Mouse (Mus musculus) limb, embryonic 11.5 days (tissue): ENCODE results near the gene Fam169a. TPM values are rescaled to one million over a fixed set of nuclear protein-coding genes. Genes with fewer than 3 reads are reported as not detected.
"Not testable (repeated sequence)": the region's sequence is repeated elsewhere in the genome, so short reads cannot be mapped to it uniquely, and the experiment has no call there.

Source experiments
- ATAC-seq: fragments of 200-750 bp; cut with Nextera tagmentation; 2 replicates; pipeline ENCODE4 v1.8.0; 2017; ENCODE audit warnings: low read depth; ENCODE audit not compliant: insufficient number of reproducible peaks, low FRiP score, low TSS enrichment
- DNase-seq: peaks from one replicate; pipeline ENCODE4 v3.0.0-alpha.2; 2015; ENCODE audit warnings: low spot score
- H3K27ac ChIP-seq: fragments of 300-500 bp; sonication (generic); replicated peaks from 2 replicates; pipeline ENCODE4 v1.5.1; 2014; ENCODE audit warnings: low read depth, mild to moderate bottlenecking, low read length
- H3K27me3 ChIP-seq: fragments of 300-500 bp; sonication (generic); 2 replicates; pipeline ENCODE4 v1.6.1; 2014; ENCODE audit warnings: mild to moderate bottlenecking, low read length, mixed read lengths; ENCODE audit not compliant: control insufficient read depth, insufficient read depth
- H3K36me3 ChIP-seq: fragments of 300-500 bp; sonication (generic); 2 replicates; pipeline ENCODE4 v1.6.1; 2014; ENCODE audit warnings: mild to moderate bottlenecking, low read length, moderate library complexity, mixed read lengths; ENCODE audit not compliant: control insufficient read depth, insufficient read depth
- H3K4me1 ChIP-seq: fragments of 300-500 bp; sonication (generic); 2 replicates; pipeline ENCODE4 v1.6.1; 2014; ENCODE audit warnings: low read length, mixed read lengths; ENCODE audit not compliant: control insufficient read depth, insufficient read depth
- H3K4me2 ChIP-seq: fragments of 300-500 bp; sonication (generic); 2 replicates; pipeline ENCODE4 v1.6.1; 2014; ENCODE audit warnings: low read depth, mild to moderate bottlenecking, moderate library complexity; ENCODE audit not compliant: severe bottlenecking
- H3K4me3 ChIP-seq: fragments of 300-500 bp; sonication (generic); 2 replicates; pipeline ENCODE4 v1.5.1; 2014; ENCODE audit warnings: low read depth, low read length
- H3K9ac ChIP-seq: fragments of 300-500 bp; sonication (generic); 2 replicates; pipeline ENCODE4 v1.6.1; 2014; ENCODE audit warnings: mild to moderate bottlenecking, low read length
- H3K9me3 ChIP-seq: fragments of 300-500 bp; sonication (generic); 2 replicates; pipeline ENCODE4 v1.6.1; 2016; ENCODE audit warnings: low read length; ENCODE audit not compliant: control insufficient read depth
- WGBS: fragments of 180-500 bp; shearing (Covaris S2); extraction: QIAGEN DNeasy Blood & Tissue Kit; methylation state at CpG from one replicate; pipeline ENCODE4 v1.1.7; 2014; 5-methylcytosine and 5-hydroxymethylcytosine counted together
- polyA plus RNA-seq: library from polyadenylated mRNA; unstranded; fragments of >200 nt; fragmentation: Nextera tagmentation; extraction: Ambion mirVana; gene quantifications from 2 replicates; pipeline ENCODE4 v1.2.1, GENCODE M21; 2014

Fam169a gene
- polyA plus RNA-seq, 1 experiment from 2014 or later: 6.1 TPM

- not testable (repeated sequence) for ATAC-seq, DNase-seq, H3K27me3 ChIP-seq, H3K4me1 ChIP-seq, H3K36me3 ChIP-seq, H3K4me2 ChIP-seq, H3K9ac ChIP-seq, H3K27ac ChIP-seq, H3K4me3 ChIP-seq, H3K9me3 ChIP-seq
- WGBS: 92% methylated on average over 2 of the region's 4 CpGs
These were observed 62.6 kb downstream of the Fam169a start for GRCm38 (mm10) chr13:97129654-97130053.

GRCm38 (mm10) chr13:97130413-97130812, 63.3 kb downstream of the Fam169a start:
- H3K4me1 ChIP-seq, H3K4me2 ChIP-seq, H3K9me3 ChIP-seq, H3K9ac ChIP-seq, ATAC-seq, H3K4me3 ChIP-seq, H3K27ac ChIP-seq, H3K27me3 ChIP-seq, H3K36me3 ChIP-seq, DNase-seq: not testable (repeated sequence)
- WGBS: no CpG with 5 or more reads among the region's 2 CpGs

GRCm38 (mm10) chr13:97137466-97138400, 70.6 kb downstream of the Fam169a start, which contains the start of the genes Gfm2 and Nsa2:
Gene Gfm2, plus strand, starts transcription at chr13:97137937.
Gene Nsa2, minus strand, starts transcription at chr13:97137937.
- WGBS: under 1% methylated on average over 57 of the region's 57 CpGs
- ATAC-seq (peak; percentile 89), DNase-seq (peak; percentile 91)
- Histone ChIP-seq H3K9ac (peak within 1 kb of the TSS; percentile 84), H3K4me3 (peak within 1 kb of the TSS; percentile 81), H3K36me3 (peaks cover 7% of the 10 kb centered on the region; the same call in 1 of the 2 replicates), H3K4me2 (peak within 1 kb of the TSS; percentile 57), H3K9me3 (no peaks in the 10 kb centered on the region), H3K27me3 (no peaks in the 10 kb centered on the region), H3K4me1 (peaks cover 2% of the 10 kb centered on the region; the same call in 1 of the 2 replicates), H3K27ac (peak within 1 kb of the TSS; percentile 36; the same call in 1 of the 2 replicates)

- not testable (repeated sequence) for H3K27me3 ChIP-seq, H3K27ac ChIP-seq, H3K9me3 ChIP-seq, DNase-seq, H3K4me1 ChIP-seq, H3K36me3 ChIP-seq, ATAC-seq
- 35% methylated on average over 8 of the region's 8 CpGs for WGBS
- Histone ChIP-seq H3K4me2 (peak overlapping the region; percentile 50), H3K4me3 (peak overlapping the region; percentile 81), H3K9ac (peak overlapping the region; percentile 84)
These were observed 71.4 kb downstream of the Fam169a start for GRCm38 (mm10) chr13:97138404-97138931.

- no peak for DNase-seq
- Histone ChIP-seq H3K9me3 (no peaks in the 10 kb centered on the region), H3K27me3 (no peaks in the 10 kb centered on the region), H3K4me3 (no peak overlapping the region), H3K9ac (no peak overlapping the region), H3K27ac (no peak overlapping the region), H3K4me2 (no peak overlapping the region), H3K4me1 (peaks cover 2% of the 10 kb centered on the region; the same call in 1 of the 2 replicates), H3K36me3 (peaks cover 8% of the 10 kb centered on the region; the same call in 1 of the 2 replicates)
- no peak for ATAC-seq
- 82% methylated on average over 7 of the region's 7 CpGs for WGBS
These were observed 75.2 kb downstream of the Fam169a start for GRCm38 (mm10) chr13:97142321-97142720.

- Histone ChIP-seq H3K4me3 (no peak overlapping the region), H3K36me3 (peaks cover 8% of the 10 kb centered on the region; the same call in 1 of the 2 replicates), H3K4me1 (no peaks in the 10 kb centered on the region), H3K9ac (no peak overlapping the region), H3K4me2 (no peak overlapping the region), H3K27ac (no peak overlapping the region), H3K27me3 (no peaks in the 10 kb centered on the region), H3K9me3 (no peaks in the 10 kb centered on the region)
- 66% methylated on average over 4 of the region's 4 CpGs for WGBS
- DNase-seq: peak; percentile 50
- ATAC-seq: no peak
These were observed 78.7 kb downstream of the Fam169a start for GRCm38 (mm10) chr13:97145834-97146233.

- 87% methylated on average over 10 of the region's 10 CpGs for WGBS
- no peaks in the 10 kb centered on the region for H3K4me1 ChIP-seq
- no peak overlapping the region for H3K4me2 ChIP-seq
- no peak overlapping the region for H3K4me3 ChIP-seq
- H3K27me3 ChIP-seq: no peaks in the 10 kb centered on the region
- no peak for ATAC-seq
- H3K27ac ChIP-seq: no peak overlapping the region
- peaks cover 7% of the 10 kb centered on the region for H3K36me3 ChIP-seq
- no peaks in the 10 kb centered on the region for H3K9me3 ChIP-seq
- H3K9ac ChIP-seq: no peak overlapping the region
- DNase-seq: no peak
These were observed 108.6 kb downstream of the Fam169a start for GRCm38 (mm10) chr13:97175520-97176264.

- no peak overlapping the region for H3K4me3 ChIP-seq
- ATAC-seq (no peak), DNase-seq (no peak)
- no peak overlapping the region for H3K27ac ChIP-seq
- H3K27me3 ChIP-seq: no peaks in the 10 kb centered on the region
- no peak overlapping the region for H3K4me2 ChIP-seq
- no peaks in the 10 kb centered on the region for H3K9me3 ChIP-seq
- WGBS: 88% methylated on average over 5 of the region's 5 CpGs
- H3K9ac ChIP-seq: no peak overlapping the region
- no peaks in the 10 kb centered on the region for H3K4me1 ChIP-seq
- peaks cover 7% of the 10 kb centered on the region for H3K36me3 ChIP-seq
These were observed 109.6 kb downstream of the Fam169a start for GRCm38 (mm10) chr13:97176731-97177130.
